Mouse (Mus musculus): ENCODE measurements around the gene BC030499. TPM values are rescaled to one million over a fixed set of nuclear protein-coding genes. Genes with fewer than 3 reads are reported as not detected.

The BC030499 gene
- polyA plus RNA-seq (2014; fragmentation: Nextera tagmentation; extraction: Ambion mirVana): 0.10 and 0.47 TPM in 2 replicates

- no peak within 1 kb of the TSS for H3K27ac ChIP-seq (ENCODE audit: low read depth, low read length)
- H3K4me2 ChIP-seq (replicated peaks; ENCODE audit: low read depth, low read length): no peak within 1 kb of the TSS
- WGBS: 96% methylated on average over 4 of the region's 4 CpGs
- H3K27me3 ChIP-seq (ENCODE audit: control insufficient read depth, insufficient read depth, low read length): no peaks in the 10 kb centered on the region
- no peak within 1 kb of the TSS for H3K9ac ChIP-seq (ENCODE audit: low read depth, low read length)
- H3K4me1 ChIP-seq (ENCODE audit: control insufficient read depth, insufficient read depth, low read length): no peaks in the 10 kb centered on the region
- no peak within 1 kb of the TSS for H3K4me3 ChIP-seq (ENCODE audit: low read length)
- H3K36me3 ChIP-seq (ENCODE audit: control insufficient read depth, insufficient read depth, low read length): peaks cover 57% of the 10 kb centered on the region
- no peaks in the 10 kb centered on the region for H3K9me3 ChIP-seq (ENCODE audit: control insufficient read depth, low read length)
- ATAC-seq (ENCODE audit: low FRiP score, low TSS enrichment): no peak
Observed at GRCm38 (mm10) chr11:78290654-78291053, at the start of gene BC030499. BC030499 (plus strand) TSS chr11:78290841.

- Histone ChIP-seq H3K4me2 (replicated peaks; ENCODE audit: low read depth, low read length) (peak overlapping the region; percentile 50), H3K4me3 (ENCODE audit: low read length) (peak overlapping the region; percentile 87), H3K9ac (ENCODE audit: low read depth, low read length) (peak overlapping the region; percentile 88), H3K9me3 (ENCODE audit: control insufficient read depth, low read length) (no peaks in the 10 kb centered on the region), H3K36me3 (ENCODE audit: control insufficient read depth, insufficient read depth, low read length) (peaks cover 15% of the 10 kb centered on the region), H3K27me3 (ENCODE audit: control insufficient read depth, insufficient read depth, low read length) (no peaks in the 10 kb centered on the region), H3K27ac (ENCODE audit: low read depth, low read length) (peak overlapping the region; percentile 91), H3K4me1 (ENCODE audit: control insufficient read depth, insufficient read depth, low read length) (peaks cover 21% of the 10 kb centered on the region)
- whole genome bisulfite sequencing: under 1% methylated on average over 19 of the region's 19 CpGs
- ATAC-seq (ENCODE audit: low FRiP score, low TSS enrichment): 0 out of 2 replicates have a peak, but pooled peaks have one; percentile 17
Observed at GRCm38 (mm10) chr11:78245261-78245626, 45.4 kb upstream of the BC030499 start.

DNA sequence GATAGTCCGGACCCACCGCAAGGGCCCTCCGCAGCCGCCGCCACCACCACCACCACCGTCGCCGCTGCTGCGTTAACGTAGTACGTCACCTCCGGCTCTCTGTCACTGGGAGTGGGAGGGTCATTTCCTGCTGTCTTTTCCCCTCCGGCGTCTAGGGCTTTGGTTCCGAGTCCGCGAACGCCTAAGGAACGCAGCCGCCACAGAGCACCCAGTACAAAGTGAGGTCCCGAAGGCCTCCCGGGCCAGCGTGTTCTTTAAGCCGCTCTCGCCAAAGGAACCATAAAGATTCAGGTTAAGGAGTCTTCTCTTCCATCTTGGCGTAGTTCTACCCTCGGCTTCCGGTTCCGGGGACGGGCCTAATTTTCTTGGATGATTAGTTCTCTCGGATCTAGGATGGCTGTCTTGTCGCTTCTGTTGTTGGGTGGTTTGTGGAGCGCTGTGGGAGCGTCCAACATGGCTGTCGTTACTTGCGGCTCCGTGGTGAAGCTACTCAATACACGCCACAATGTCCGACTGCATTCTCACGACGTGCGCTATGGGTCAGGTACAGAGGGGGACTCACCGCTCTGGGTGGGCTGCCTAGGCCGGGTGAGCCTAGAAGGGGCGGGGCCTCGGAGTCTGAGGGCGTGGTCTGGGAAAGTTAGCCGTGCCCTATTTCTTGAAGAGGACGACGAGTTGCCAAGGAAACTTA lies 44.9 kb upstream of the BC030499 start, which contains the start of the genes Sdf2 and Supt6:
TSS of gene Sdf2 (plus strand) at position 120 of the 691 bp plus-strand sequence.
TSS of gene Supt6 (minus strand) at position 361 of the 691 bp plus-strand sequence.
- Histone ChIP-seq H3K4me1 (ENCODE audit: control insufficient read depth, insufficient read depth, low read length) (peaks cover 21% of the 10 kb centered on the region), H3K4me2 (replicated peaks; ENCODE audit: low read depth, low read length) (peak within 1 kb of the TSS; percentile 50), H3K4me3 (ENCODE audit: low read length) (peak within 1 kb of the TSS; percentile 87), H3K9me3 (ENCODE audit: control insufficient read depth, low read length) (no peaks in the 10 kb centered on the region), H3K27ac (ENCODE audit: low read depth, low read length) (peak within 1 kb of the TSS; percentile 91), H3K27me3 (ENCODE audit: control insufficient read depth, insufficient read depth, low read length) (no peaks in the 10 kb centered on the region), H3K9ac (ENCODE audit: low read depth, low read length) (peak within 1 kb of the TSS; percentile 88), H3K36me3 (ENCODE audit: control insufficient read depth, insufficient read depth, low read length) (peaks cover 13% of the 10 kb centered on the region)
- ATAC-seq (ENCODE audit: low FRiP score, low TSS enrichment): peak; percentile 93
- under 1% methylated on average over 50 of the region's 50 CpGs for WGBS

GRCm38 (mm10) chr11:78246318-78247011 lies 44.2 kb upstream of the BC030499 start:
- Histone ChIP-seq H3K9me3 (ENCODE audit: control insufficient read depth, low read length) (no peaks in the 10 kb centered on the region), H3K27me3 (ENCODE audit: control insufficient read depth, insufficient read depth, low read length) (no peaks in the 10 kb centered on the region), H3K27ac (ENCODE audit: low read depth, low read length) (no peak overlapping the region; the same call in 1 of the 2 replicates), H3K4me2 (replicated peaks; ENCODE audit: low read depth, low read length) (peak overlapping the region; percentile 50), H3K9ac (ENCODE audit: low read depth, low read length) (peak overlapping the region; percentile 88), H3K4me1 (ENCODE audit: control insufficient read depth, insufficient read depth, low read length) (peaks cover 21% of the 10 kb centered on the region), H3K36me3 (ENCODE audit: control insufficient read depth, insufficient read depth, low read length) (peaks cover 17% of the 10 kb centered on the region), H3K4me3 (ENCODE audit: low read length) (peak overlapping the region; percentile 87)
- no peak; the same call in 1 of the 2 replicates for ATAC-seq (ENCODE audit: low FRiP score, low TSS enrichment)
- WGBS: 24% methylated on average over 7 of the region's 7 CpGs

DNA sequence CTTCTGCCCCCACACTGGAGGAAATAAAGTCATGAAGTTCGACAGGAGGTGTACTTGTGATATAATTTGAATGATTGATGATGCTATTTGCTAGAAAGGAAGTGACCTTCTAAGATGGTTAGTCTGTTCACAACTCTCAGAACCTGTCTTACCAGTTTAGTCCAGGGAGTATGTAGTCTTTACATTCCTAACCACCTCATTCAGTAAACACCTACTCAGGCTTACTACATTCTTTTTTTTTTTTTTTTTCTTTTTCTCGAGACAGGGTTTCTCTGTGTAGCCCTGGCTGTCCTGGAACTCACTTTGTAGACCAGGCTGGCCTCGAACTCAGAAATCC lies 43.7 kb upstream of the BC030499 start:
- Histone ChIP-seq H3K9ac (ENCODE audit: low read depth, low read length) (no peak overlapping the region), H3K9me3 (ENCODE audit: control insufficient read depth, low read length) (no peaks in the 10 kb centered on the region), H3K4me2 (replicated peaks; ENCODE audit: low read depth, low read length) (peak overlapping the region; percentile 50), H3K4me1 (ENCODE audit: control insufficient read depth, insufficient read depth, low read length) (peaks cover 21% of the 10 kb centered on the region), H3K27me3 (ENCODE audit: control insufficient read depth, insufficient read depth, low read length) (no peaks in the 10 kb centered on the region), H3K36me3 (ENCODE audit: control insufficient read depth, insufficient read depth, low read length) (peaks cover 22% of the 10 kb centered on the region), H3K27ac (ENCODE audit: low read depth, low read length) (no peak overlapping the region), H3K4me3 (ENCODE audit: low read length) (peak overlapping the region; percentile 87; the same call in 1 of the 2 replicates)
- WGBS: 69% methylated on average over 3 of the region's 3 CpGs
- ATAC-seq (ENCODE audit: low FRiP score, low TSS enrichment): no peak

GRCm38 (mm10) chr11:78247727-78248140 lies 42.9 kb upstream of the BC030499 start:
- 72% methylated on average over 4 of the region's 4 CpGs for WGBS
- Histone ChIP-seq H3K9me3 (ENCODE audit: control insufficient read depth, low read length) (no peaks in the 10 kb centered on the region), H3K27ac (ENCODE audit: low read depth, low read length) (no peak overlapping the region), H3K9ac (ENCODE audit: low read depth, low read length) (no peak overlapping the region), H3K4me3 (ENCODE audit: low read length) (no peak overlapping the region), H3K36me3 (ENCODE audit: control insufficient read depth, insufficient read depth, low read length) (peaks cover 28% of the 10 kb centered on the region), H3K4me1 (ENCODE audit: control insufficient read depth, insufficient read depth, low read length) (peaks cover 21% of the 10 kb centered on the region), H3K27me3 (ENCODE audit: control insufficient read depth, insufficient read depth, low read length) (no peaks in the 10 kb centered on the region), H3K4me2 (replicated peaks; ENCODE audit: low read depth, low read length) (no peak overlapping the region; the same call in 1 of the 2 replicates)
- no peak for ATAC-seq (ENCODE audit: low FRiP score, low TSS enrichment)

- Histone ChIP-seq H3K9me3 (ENCODE audit: control insufficient read depth, low read length) (no peaks in the 10 kb centered on the region), H3K36me3 (ENCODE audit: control insufficient read depth, insufficient read depth, low read length) (peaks cover 27% of the 10 kb centered on the region), H3K4me1 (ENCODE audit: control insufficient read depth, insufficient read depth, low read length) (no peaks in the 10 kb centered on the region), H3K27me3 (ENCODE audit: control insufficient read depth, insufficient read depth, low read length) (no peaks in the 10 kb centered on the region), H3K4me2 (replicated peaks; ENCODE audit: low read depth, low read length) (no peak overlapping the region), H3K27ac (ENCODE audit: low read depth, low read length) (no peak overlapping the region), H3K9ac (ENCODE audit: low read depth, low read length) (no peak overlapping the region), H3K4me3 (ENCODE audit: low read length) (no peak overlapping the region)
- WGBS: 100% methylated on average over 1 of the region's 1 CpGs
- no peak for ATAC-seq (ENCODE audit: low FRiP score, low TSS enrichment)
Observed at GRCm38 (mm10) chr11:78256618-78257017, 34.0 kb upstream of the BC030499 start.

- Histone ChIP-seq H3K27ac (ENCODE audit: low read depth, low read length) (no peak overlapping the region), H3K27me3 (ENCODE audit: control insufficient read depth, insufficient read depth, low read length) (no peaks in the 10 kb centered on the region), H3K4me3 (ENCODE audit: low read length) (peak overlapping the region; percentile 85), H3K9ac (ENCODE audit: low read depth, low read length) (no peak overlapping the region), H3K36me3 (ENCODE audit: control insufficient read depth, insufficient read depth, low read length) (peaks cover 27% of the 10 kb centered on the region), H3K4me1 (ENCODE audit: control insufficient read depth, insufficient read depth, low read length) (peaks cover 4% of the 10 kb centered on the region; the same call in 1 of the 2 replicates), H3K4me2 (replicated peaks; ENCODE audit: low read depth, low read length) (peak overlapping the region; percentile 69), H3K9me3 (ENCODE audit: control insufficient read depth, low read length) (no peaks in the 10 kb centered on the region)
- WGBS: 100% methylated on average over 2 of the region's 2 CpGs
- ATAC-seq (ENCODE audit: low FRiP score, low TSS enrichment): no peak; the same call in 1 of the 2 replicates
Observed at GRCm38 (mm10) chr11:78260489-78261258, 30.0 kb upstream of the BC030499 start.
